Mouse (Mus musculus): ENCODE data around the gene Lamp3.
"Not testable (repeated sequence)": the region's sequence is repeated elsewhere in the genome, so short reads cannot be mapped to it uniquely, and the experiment has no call there.

GRCm38 (mm10) chr16:19611782-19612181 is 94.4 kb downstream of the Lamp3 start, which contains the start of gene Olfr170:
- TF ChIP-seq POLR2A (IDR thresholded peaks at IDR 0.05; ENCODE audit: low read depth, low read length); CTCF (IDR thresholded peaks at IDR 0.05; ENCODE audit: extremely low read depth, insufficient read length, insufficient replicate concordance, low read depth, low read length): not testable (repeated sequence)
